Comparison of ENCODE assay signal across 24 mouse cellular contexts in genomic region chr13:103963094-103963493, GRCm38 (mm10). TPM values are rescaled to one million over a fixed set of nuclear protein-coding genes. Genes with fewer than 3 reads are reported as not detected.
DNase-seq lines count a peak whose midpoint lies in the region; ATAC-seq and TF ChIP-seq lines count a peak whose summit lies in the region.
"Had no signal": no experiment of that assay in that cellular context is flagged by ENCODE, and none has a peak within 500 bp of the region (broad histone marks: within the 10 kb centered on the region; RNA-seq: fewer than 3 reads in every experiment).

No protein-coding gene starts in this region.

- no peaks in the 10 kb centered on the region for H3K27me3 ChIP-seq in heart, embryonic 15.5 days
- no peaks in the 10 kb centered on the region for H3K27me3 ChIP-seq in lung, embryonic 14.5 days (ENCODE audit: insufficient read depth, low read length)
- H3K27me3 ChIP-seq in stomach, embryonic 15.5 days (replicated peaks) = no peaks in the 10 kb centered on the region
- H3K27me3 ChIP-seq: embryonic facial prominence, embryonic 12.5 days; forebrain, embryonic 13.5 days; Patski had no signal

- no peaks in the 10 kb centered on the region for H3K36me3 ChIP-seq in heart, embryonic 15.5 days
- H3K36me3 ChIP-seq in lung, embryonic 14.5 days (ENCODE audit: insufficient read depth) = no peaks in the 10 kb centered on the region
- no peaks in the 10 kb centered on the region for H3K36me3 ChIP-seq in stomach, embryonic 15.5 days
- H3K36me3 ChIP-seq: embryonic facial prominence, embryonic 12.5 days; heart, embryonic 10.5 days had no signal

- WGBS in heart, embryonic 15.5 days = 36% methylated on average over 2 of the region's 2 CpGs
- 39% methylated on average over 2 of the region's 2 CpGs for whole genome bisulfite sequencing in lung, embryonic 14.5 days
- 34% methylated on average over 2 of the region's 2 CpGs for WGBS in stomach, embryonic 15.5 days

- no peak overlapping the region for H3K9ac ChIP-seq in heart, embryonic 15.5 days
- H3K9ac ChIP-seq in lung, embryonic 14.5 days = no peak overlapping the region
- no peak overlapping the region for H3K9ac ChIP-seq in stomach, embryonic 15.5 days
- H3K9ac ChIP-seq: embryonic facial prominence, embryonic 12.5 days; forebrain, embryonic 13.5 days; hindbrain, embryonic 14.5 days; liver, postnatal 0 days had no signal

- no peak overlapping the region for H3K4me3 ChIP-seq in heart, embryonic 15.5 days
- no peak overlapping the region for H3K4me3 ChIP-seq in lung, embryonic 14.5 days (ENCODE audit: low read depth, low read length)
- H3K4me3 ChIP-seq in stomach, embryonic 15.5 days (replicated peaks) = no peak overlapping the region
- H3K4me3 ChIP-seq: embryonic facial prominence, embryonic 12.5 days; forebrain, embryonic 13.5 days; heart, embryonic 10.5 days; left cerebral cortex, adult 2 months had no signal

- H3K27ac ChIP-seq in heart, embryonic 15.5 days = 0 out of 2 replicates have a peak overlapping the region, but pooled peaks have one; percentile 3
- H3K27ac ChIP-seq in lung, embryonic 14.5 days (ENCODE audit: low read depth) = no peak overlapping the region
- H3K27ac ChIP-seq in stomach, embryonic 15.5 days = no peak overlapping the region
- H3K27ac ChIP-seq: embryonic facial prominence, embryonic 12.5 days; forebrain, embryonic 13.5 days; heart, embryonic 10.5 days; hindbrain, embryonic 14.5 days; left cerebral cortex, adult 2 months had no signal

- peaks cover 3% of the 10 kb centered on the region for H3K4me1 ChIP-seq in heart, embryonic 15.5 days (replicated peaks)
- H3K4me1 ChIP-seq in lung, embryonic 14.5 days (ENCODE audit: insufficient read depth) = no peaks in the 10 kb centered on the region
- peaks cover 9% of the 10 kb centered on the region; the same call in 1 of the 2 replicates for H3K4me1 ChIP-seq in stomach, embryonic 15.5 days
- H3K4me1 ChIP-seq: heart, embryonic 10.5 days had no signal

- ATAC-seq in heart, embryonic 15.5 days (replicated peaks; ENCODE audit: insufficient number of reproducible peaks, insufficient read depth, low FRiP score, low read depth) = no peak
- ATAC-seq in lung, embryonic 14.5 days (ENCODE audit: insufficient read depth) = peak; percentile 36; the same call in 1 of the 2 replicates
- ATAC-seq in stomach, embryonic 15.5 days (ENCODE audit: insufficient read depth, low FRiP score, low read depth) = peak; percentile 67; the same call in 1 of the 2 replicates
- no peak for ATAC-seq in cerebellum, adult (ENCODE audit: insufficient number of reproducible peaks, low FRiP score, low TSS enrichment)
- ATAC-seq: forebrain, embryonic 13.5 days; inflammation-experienced regulatory T-cells, adult 6 months; liver, postnatal 0 days; Patski had no signal

- no peak for TF ChIP-seq CTCF in lung, embryonic 14.5 days (IDR thresholded peaks at IDR 0.05; ENCODE audit: low read depth)

- H3K4me2 ChIP-seq in heart, embryonic 15.5 days = no peak overlapping the region
- H3K4me2 ChIP-seq in lung, embryonic 14.5 days = no peak overlapping the region
- H3K4me2 ChIP-seq in stomach, embryonic 15.5 days = no peak overlapping the region
- H3K4me2 ChIP-seq: embryonic facial prominence, embryonic 12.5 days; forebrain, embryonic 13.5 days; hindbrain, embryonic 14.5 days; midbrain, embryonic 11.5 days had no signal

- no peaks in the 10 kb centered on the region for H3K9me3 ChIP-seq in heart, embryonic 15.5 days (replicated peaks)
- H3K9me3 ChIP-seq in lung, embryonic 14.5 days (ENCODE audit: low read depth, low read length) = no peaks in the 10 kb centered on the region
- no peaks in the 10 kb centered on the region for H3K9me3 ChIP-seq in stomach, embryonic 15.5 days
- H3K9me3 ChIP-seq: embryonic facial prominence, embryonic 12.5 days; forebrain, embryonic 13.5 days; heart, embryonic 10.5 days had no signal

- no peak for DNase-seq in heart, adult 8-10 months (ENCODE audit: low spot score)
- DNase-seq in lung, embryonic 14.5 days = no peak
- no peak for DNase-seq in lung, postnatal 14 days
- DNase-seq in NIH3T3 (ENCODE audit: low read depth) = peak; percentile 60
- DNase-seq: adrenal gland, adult 2 months; cerebellum, adult 18-20 months; cerebellum, postnatal 14 days; heart, postnatal 36 days; kidney, postnatal 36 days; layer of hippocampus, adult 9-11 months; liver, postnatal 0 days; right cerebral cortex, adult 18-20 months; right cerebral cortex, postnatal 4 days had no signal

RNA-seq across cellular contexts. Expression of gene Erbin, which starts 42.8 kb away (rescaled TPM):
- polyA plus RNA-seq in heart, embryonic 15.5 days (2015; fragmentation: Nextera tagmentation; extraction: Ambion mirVana) = 10.3 and 11.1 TPM in 2 replicates
- 10 to 100 TPM; 43.2 to 48.3 (median 45.9) TPM for total RNA-seq in heart, adult 8-10 months (2022)
- polyA plus RNA-seq in lung, embryonic 14.5 days (2014; fragmentation: Nextera tagmentation; extraction: Ambion mirVana) = 30.7 and 32.5 TPM in 2 replicates
- 17.9 and 18.5 TPM in 2 replicates for polyA plus RNA-seq in stomach, embryonic 15.5 days (2015; fragmentation: Nextera tagmentation; extraction: Ambion mirVana)

Comparison
In these comparisons a context has a peak if more than half of its experiments do, and no peak if none do; other contexts are left out.
1. ATAC-seq: peak in lung, embryonic 14.5 days (single experiment) and stomach, embryonic 15.5 days (single experiment); none in heart, embryonic 15.5 days (single experiment) and cerebellum, adult (single experiment).